Mouse (Mus musculus) neural tube, embryonic 14.5 days (tissue): ENCODE data around the gene Gm28042. TPM values are rescaled to one million over a fixed set of nuclear protein-coding genes. Genes with fewer than 3 reads are reported as not detected.

ENCODE experiments used
- ATAC-seq: fragments of 200-750 bp; cut with Nextera tagmentation; 2 replicates; pipeline ENCODE4 v1.8.0; 2017; ENCODE audit warnings: low read depth, mild to moderate bottlenecking, moderate TSS enrichment, moderate library complexity
- H3K27ac ChIP-seq: fragments of 300-500 bp; sonication (generic); 2 replicates; pipeline ENCODE4 v1.5.1; 2014; ENCODE audit warnings: low read depth, mild to moderate bottlenecking, control low read depth, low read length, moderate library complexity, mixed read lengths
- H3K27me3 ChIP-seq: fragments of 300-500 bp; sonication (generic); 2 replicates; pipeline ENCODE4 v1.6.1; 2014; ENCODE audit warnings: low read length; ENCODE audit not compliant: control insufficient read depth, insufficient read depth
- H3K36me3 ChIP-seq: fragments of 300-500 bp; sonication (generic); 2 replicates; pipeline ENCODE4 v1.6.1; 2014; ENCODE audit warnings: low read length, mixed read lengths; ENCODE audit not compliant: control insufficient read depth, insufficient read depth
- H3K4me1 ChIP-seq: fragments of 300-500 bp; sonication (generic); 2 replicates; pipeline ENCODE4 v1.6.1; 2014; ENCODE audit warnings: low read length; ENCODE audit not compliant: control insufficient read depth, insufficient read depth
- H3K4me2 ChIP-seq: fragments of 300-500 bp; sonication (generic); 2 replicates; pipeline ENCODE4 v1.6.1; 2014; ENCODE audit warnings: mild to moderate bottlenecking, low read depth, low read length, control low read depth
- H3K4me3 ChIP-seq: fragments of 300-500 bp; sonication (generic); 2 replicates; pipeline ENCODE4 v1.5.1; 2014; ENCODE audit warnings: low read depth, low read length, control low read depth, mixed read lengths
- H3K9ac ChIP-seq: fragments of 300-500 bp; sonication (generic); replicated peaks from 2 replicates; pipeline ENCODE4 v1.6.1; 2014; ENCODE audit warnings: low read depth, mild to moderate bottlenecking, control low read depth, low read length, mixed read lengths
- H3K9me3 ChIP-seq: fragments of 300-500 bp; sonication (generic); 2 replicates; pipeline ENCODE4 v1.6.1; 2016; ENCODE audit warnings: low read length; ENCODE audit not compliant: control insufficient read depth
- WGBS: fragments of 180-500 bp; shearing (Covaris S2); extraction: QIAGEN DNeasy Blood & Tissue Kit; methylation state at CpG from one replicate; pipeline ENCODE4 v1.1.7; 2014; 5-methylcytosine and 5-hydroxymethylcytosine counted together
- polyA plus RNA-seq: library from polyadenylated mRNA; unstranded; fragments of >200 nt; fragmentation: Nextera tagmentation; extraction: Ambion mirVana; gene quantifications from 2 replicates; pipeline ENCODE4 v1.2.1, GENCODE M21; 2014

Gm28042 gene
- polyA plus RNA-seq, 1 experiment from 2014 or later, result 7.5 TPM

DNA sequence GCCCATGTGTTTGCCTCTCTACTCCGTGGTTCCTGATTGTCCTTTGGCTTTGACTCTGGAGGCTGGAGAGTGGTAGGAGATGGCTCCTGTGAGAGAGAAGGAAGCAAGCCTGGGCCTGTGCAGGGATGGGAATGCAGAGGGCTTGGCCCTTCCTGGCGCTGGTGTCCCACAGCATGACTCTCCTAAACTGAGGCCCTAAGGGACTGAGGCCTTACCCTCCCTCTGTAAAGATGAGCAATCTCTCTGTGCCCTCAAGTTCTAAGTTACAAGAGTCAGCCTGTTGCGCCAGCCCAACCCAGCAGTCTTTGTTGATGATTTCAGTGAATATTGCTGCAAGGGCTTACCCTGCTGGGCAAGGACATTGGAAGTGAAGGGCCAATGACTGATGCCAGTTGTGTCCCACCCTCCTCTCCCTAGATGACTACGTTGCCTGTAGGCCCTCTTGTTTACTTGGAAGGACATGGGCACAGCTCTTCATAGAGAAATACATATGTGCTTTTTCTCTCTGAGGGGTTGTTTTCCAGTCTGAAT, 19.5 kb upstream of the Gm28042 start:
- H3K4me2 ChIP-seq, result no peak overlapping the region
- no peak for ATAC-seq

DNA sequence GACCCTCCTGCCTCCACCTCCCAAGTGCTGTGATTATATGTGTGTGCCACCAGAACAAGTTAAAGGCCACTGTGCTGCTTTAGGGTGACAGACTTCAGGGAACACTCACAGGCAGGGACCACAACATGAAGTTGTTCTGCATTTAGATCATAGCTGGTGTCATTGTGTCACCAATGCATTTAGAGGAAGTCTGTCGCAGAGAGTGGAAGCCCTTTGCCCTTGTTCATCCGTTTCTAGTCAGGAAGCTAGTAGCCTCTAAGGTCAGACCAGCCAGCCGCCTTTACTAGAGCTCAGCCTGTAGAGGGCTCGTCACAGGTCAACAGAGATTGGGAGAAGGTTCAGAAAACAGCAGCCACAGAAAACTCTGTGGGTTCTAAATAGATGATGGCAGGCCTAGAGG, 18.6 kb upstream of the Gm28042 start:
- 77% methylated on average over 4 of the region's 4 CpGs for WGBS
- no peak overlapping the region for H3K27ac ChIP-seq

More for the DNA sequence above, 19.5 kb upstream of the Gm28042 start:
- Histone ChIP-seq H3K9ac (no peak overlapping the region), H3K9me3 (no peaks in the 10 kb centered on the region), H3K4me1 (no peaks in the 10 kb centered on the region), H3K27ac (no peak overlapping the region), H3K4me3 (no peak overlapping the region), H3K36me3 (peaks cover 3% of the 10 kb centered on the region), H3K27me3 (no peaks in the 10 kb centered on the region)
- 86% methylated on average over 4 of the region's 4 CpGs for WGBS

DNA sequence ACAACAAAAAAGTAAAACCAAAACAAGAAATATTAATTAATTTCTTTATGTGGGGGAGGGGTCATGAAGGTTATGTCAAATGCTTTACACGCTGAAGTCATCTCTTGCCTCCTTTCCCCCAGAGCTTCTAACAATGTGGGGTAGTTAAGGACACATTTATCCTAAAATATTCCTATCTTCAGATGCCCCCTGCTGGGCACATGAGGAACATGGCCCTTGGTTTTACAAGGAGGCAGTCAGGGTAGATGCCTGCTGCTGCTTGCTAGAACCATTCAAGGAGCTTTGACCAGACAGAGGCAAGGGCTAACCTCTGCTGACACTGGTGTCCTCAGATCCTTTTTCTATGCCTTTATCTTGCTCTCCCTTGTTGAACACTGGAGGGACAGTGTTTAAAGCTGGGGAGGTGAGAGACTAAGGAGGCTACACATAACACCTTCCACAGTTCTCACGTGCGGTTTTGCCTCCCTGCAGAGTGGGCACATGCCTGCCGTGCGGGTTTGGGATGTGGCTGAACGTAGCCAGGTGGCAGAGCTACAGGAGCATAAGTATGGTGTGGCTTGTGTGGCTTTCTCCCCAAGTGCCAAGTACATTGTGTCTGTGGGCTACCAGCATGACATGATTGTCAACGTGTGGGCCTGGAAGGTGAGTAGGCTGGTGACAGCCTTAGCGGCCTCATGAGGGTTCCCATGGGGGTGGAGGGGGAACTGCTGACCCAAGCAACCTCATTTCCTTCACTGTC, 15.7 kb upstream of the Gm28042 start:
- H3K4me3 ChIP-seq, result no peak overlapping the region
- H3K36me3 ChIP-seq, result peaks cover 3% of the 10 kb centered on the region; the same call in 1 of the 2 replicates
- no peak for ATAC-seq
- H3K27me3 ChIP-seq, result no peaks in the 10 kb centered on the region
- no peak overlapping the region for H3K9ac ChIP-seq
- no peak overlapping the region for H3K4me2 ChIP-seq
- H3K27ac ChIP-seq, result no peak overlapping the region
- H3K9me3 ChIP-seq, result no peaks in the 10 kb centered on the region
- 84% methylated on average over 8 of the region's 8 CpGs for WGBS
- H3K4me1 ChIP-seq, result no peaks in the 10 kb centered on the region

More for the DNA sequence above, 18.6 kb upstream of the Gm28042 start:
- no peaks in the 10 kb centered on the region for H3K27me3 ChIP-seq
- H3K4me2 ChIP-seq, result no peak overlapping the region
- no peaks in the 10 kb centered on the region for H3K4me1 ChIP-seq
- no peaks in the 10 kb centered on the region for H3K9me3 ChIP-seq
- no peak for ATAC-seq
- H3K36me3 ChIP-seq, result peaks cover 3% of the 10 kb centered on the region
- H3K4me3 ChIP-seq, result no peak overlapping the region
- H3K9ac ChIP-seq, result no peak overlapping the region

DNA sequence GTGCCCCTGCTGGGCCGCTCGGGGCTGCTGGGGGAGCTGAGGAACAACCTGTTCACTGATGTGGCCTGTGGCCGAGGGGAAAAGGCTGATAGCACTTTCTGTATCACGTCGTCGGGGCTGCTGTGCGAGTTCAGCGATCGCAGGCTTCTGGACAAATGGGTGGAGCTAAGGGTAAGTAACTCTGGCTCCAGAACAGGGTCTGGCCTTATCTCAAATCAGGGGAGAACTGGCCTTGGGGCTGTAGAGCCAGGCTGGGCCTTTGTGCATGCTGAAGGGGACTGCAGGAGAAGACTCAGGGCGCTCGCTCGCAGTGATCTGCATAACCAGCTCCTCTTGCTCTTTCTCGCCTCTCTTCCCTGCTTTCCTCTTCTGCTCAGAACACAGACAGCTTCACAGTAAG, 14.4 kb upstream of the Gm28042 start:
- Histone ChIP-seq H3K4me1 (no peaks in the 10 kb centered on the region), H3K9ac (no peak overlapping the region), H3K27me3 (no peaks in the 10 kb centered on the region), H3K27ac (no peak overlapping the region), H3K36me3 (peaks cover 13% of the 10 kb centered on the region; the same call in 1 of the 2 replicates), H3K9me3 (no peaks in the 10 kb centered on the region), H3K4me3 (no peak overlapping the region), H3K4me2 (no peak overlapping the region)
- WGBS, result 86% methylated on average over 13 of the region's 13 CpGs
- ATAC-seq, result no peak

DNA sequence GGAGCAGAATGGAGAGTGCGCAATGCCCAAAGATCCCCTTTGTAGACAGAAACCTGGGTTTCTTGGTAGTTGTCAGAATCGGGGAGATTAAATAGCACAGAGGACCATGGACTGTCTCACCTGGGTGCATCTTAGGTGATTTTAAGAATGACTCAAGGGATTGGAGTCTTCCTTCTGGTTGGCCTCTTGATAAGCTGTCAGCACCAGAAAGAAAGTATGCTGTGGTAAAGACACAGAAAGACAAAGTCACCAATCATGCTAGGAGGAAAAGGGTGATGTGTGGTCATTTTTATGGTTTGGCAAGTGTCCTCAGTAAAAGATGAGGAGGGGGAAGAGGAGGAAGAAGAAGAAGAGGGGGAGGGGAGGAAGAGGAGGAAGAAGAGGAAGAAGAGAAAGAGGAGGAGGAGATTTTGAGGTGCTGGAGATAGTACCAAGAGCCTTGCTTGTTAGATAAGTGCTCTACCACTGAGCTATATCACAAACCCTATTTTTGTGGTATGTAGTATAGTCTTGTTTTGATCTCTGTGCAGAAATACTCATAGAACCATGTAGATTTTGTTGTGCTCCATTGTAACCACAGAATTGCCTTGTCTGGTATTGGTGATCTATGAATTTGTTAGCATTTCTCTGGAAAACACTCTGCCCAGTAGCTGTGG, 13.3 kb upstream of the Gm28042 start:
- Histone ChIP-seq H3K27ac (no peak overlapping the region), H3K9me3 (no peaks in the 10 kb centered on the region), H3K36me3 (peaks cover 22% of the 10 kb centered on the region), H3K27me3 (no peaks in the 10 kb centered on the region), H3K4me3 (no peak overlapping the region), H3K9ac (no peak overlapping the region), H3K4me1 (no peaks in the 10 kb centered on the region), H3K4me2 (no peak overlapping the region)
- ATAC-seq, result no peak
- 97% methylated on average over 2 of the region's 2 CpGs for WGBS

DNA sequence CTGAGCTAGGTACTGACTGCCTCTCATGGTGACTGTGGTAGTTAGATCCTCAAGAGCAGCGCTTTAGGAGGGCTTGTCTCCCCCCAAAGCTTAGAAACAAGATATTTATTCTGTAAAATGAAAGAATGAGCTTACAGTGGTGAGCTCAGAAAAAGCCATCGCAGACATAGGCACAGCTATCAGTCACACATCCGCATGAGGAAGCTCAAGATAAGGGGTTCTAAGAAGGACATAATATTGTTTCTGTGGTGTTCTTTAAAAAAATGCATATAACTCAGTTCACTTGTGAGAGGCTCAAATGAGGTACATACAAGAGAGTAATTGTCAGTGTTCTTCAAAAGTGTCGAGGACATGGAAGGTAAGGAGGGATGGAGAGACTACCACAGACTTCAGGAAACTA, 11.4 kb upstream of the Gm28042 start:
- Histone ChIP-seq H3K27me3 (no peaks in the 10 kb centered on the region), H3K27ac (no peak overlapping the region), H3K4me2 (no peak overlapping the region), H3K36me3 (peaks cover 40% of the 10 kb centered on the region), H3K9ac (no peak overlapping the region), H3K9me3 (no peaks in the 10 kb centered on the region), H3K4me3 (no peak overlapping the region), H3K4me1 (no peaks in the 10 kb centered on the region)
- ATAC-seq, result no peak
- 95% methylated on average over 4 of the region's 4 CpGs for WGBS

DNA sequence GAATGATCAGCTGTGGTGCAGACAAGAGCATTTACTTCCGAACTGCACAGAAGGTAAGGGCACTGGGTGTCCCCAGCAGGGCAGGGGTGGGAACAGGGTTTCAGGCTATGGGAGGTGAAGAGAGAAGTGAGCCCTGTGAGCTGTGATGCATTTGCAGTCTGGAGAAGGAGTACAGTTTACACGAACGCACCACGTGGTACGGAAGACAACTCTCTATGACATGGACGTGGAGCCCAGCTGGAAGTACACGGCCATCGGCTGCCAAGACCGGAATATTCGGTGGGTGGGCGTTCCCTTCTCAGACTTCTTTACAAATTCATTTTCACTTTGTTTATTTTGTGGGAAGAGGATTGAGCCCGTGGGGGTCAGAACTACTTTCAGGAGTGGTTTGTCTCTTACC, 9.7 kb upstream of the Gm28042 start:
- H3K36me3 ChIP-seq, result peaks cover 40% of the 10 kb centered on the region
- ATAC-seq, result no peak
- H3K4me3 ChIP-seq, result no peak overlapping the region
- no peak overlapping the region for H3K9ac ChIP-seq
- H3K27me3 ChIP-seq, result no peaks in the 10 kb centered on the region
- H3K4me2 ChIP-seq, result no peak overlapping the region
- H3K9me3 ChIP-seq, result no peaks in the 10 kb centered on the region
- 91% methylated on average over 12 of the region's 12 CpGs for WGBS
- no peak overlapping the region for H3K27ac ChIP-seq
- no peaks in the 10 kb centered on the region for H3K4me1 ChIP-seq

DNA sequence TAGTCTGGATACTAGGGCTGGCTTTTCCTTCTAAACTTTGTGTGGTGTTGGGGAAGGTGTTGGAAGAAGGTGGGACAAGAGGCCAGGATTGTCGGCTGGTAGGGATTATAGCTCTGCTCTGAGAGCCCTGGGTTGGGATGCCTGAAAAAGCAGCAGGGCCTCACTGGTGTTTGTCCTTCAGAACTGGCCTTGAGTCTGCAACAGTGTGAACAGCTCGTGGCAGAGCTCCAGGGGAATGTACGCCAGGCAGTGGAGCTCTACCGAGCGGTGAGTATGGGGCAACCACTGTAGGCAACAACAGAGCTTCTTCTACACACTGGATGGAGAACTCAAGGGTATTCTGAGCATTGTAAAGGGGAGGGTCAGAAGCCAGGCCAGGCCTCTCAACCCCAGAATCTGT, 3.0 kb upstream of the Gm28042 start:
- WGBS, result 95% methylated on average over 5 of the region's 5 CpGs
- H3K27ac ChIP-seq, result no peak overlapping the region
- ATAC-seq, result no peak
- no peak overlapping the region for H3K4me3 ChIP-seq
- H3K27me3 ChIP-seq, result no peaks in the 10 kb centered on the region
- peaks cover 34% of the 10 kb centered on the region for H3K36me3 ChIP-seq
- H3K9ac ChIP-seq, result no peak overlapping the region
- no peaks in the 10 kb centered on the region for H3K9me3 ChIP-seq
- H3K4me1 ChIP-seq, result peaks cover 13% of the 10 kb centered on the region
- H3K4me2 ChIP-seq, result no peak overlapping the region

DNA sequence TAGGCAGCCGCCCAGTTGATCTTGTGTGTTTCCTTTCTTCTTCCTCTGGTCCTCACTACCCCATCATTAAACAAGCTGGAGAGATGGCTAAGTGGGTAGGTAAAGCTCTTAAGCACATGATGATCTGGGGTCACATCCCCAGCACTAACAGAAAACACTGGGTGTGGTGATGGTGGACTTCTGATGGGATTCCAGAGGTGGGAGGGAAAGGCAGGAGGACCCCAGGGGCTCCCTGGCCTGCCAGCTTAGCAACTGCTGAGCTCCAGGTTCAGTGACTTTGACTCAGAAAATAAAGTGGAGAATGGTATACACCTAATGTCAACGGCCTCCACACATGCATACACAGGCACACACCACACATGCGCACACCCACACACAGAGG, 648 bp downstream of the Gm28042 start:
- WGBS, result 40% methylated on average over 3 of the region's 3 CpGs
- peaks cover 41% of the 10 kb centered on the region for H3K36me3 ChIP-seq

More for the DNA sequence above, 648 bp downstream of the Gm28042 start:
- peak; percentile 28 for ATAC-seq
- Histone ChIP-seq H3K4me1 (peaks cover 13% of the 10 kb centered on the region), H3K9ac (peak overlapping the region; percentile 82), H3K27ac (peak overlapping the region; percentile 85), H3K9me3 (no peaks in the 10 kb centered on the region), H3K4me3 (peak overlapping the region; percentile 71), H3K4me2 (peak overlapping the region; percentile 64), H3K27me3 (no peaks in the 10 kb centered on the region)
